Mouse (Mus musculus): ENCODE data around the gene Pacrg. TPM values are rescaled to one million over a fixed set of nuclear protein-coding genes. Genes with fewer than 3 reads are reported as not detected.

The Pacrg gene
- total and polyA plus RNA-seq, 3 experiments: not detected

- H3K9ac ChIP-seq (ENCODE audit: control insufficient read depth, low read depth, low read length, poor library complexity, severe bottlenecking): no peak overlapping the region
- no peak for DNase-seq (ENCODE audit: low read depth, low spot score)
- H3K79me2 ChIP-seq (ENCODE audit: control insufficient read depth, insufficient read depth, low read length, poor library complexity): no peaks in the 10 kb centered on the region
- no peaks in the 10 kb centered on the region for H3K9me3 ChIP-seq (replicated peaks; ENCODE audit: insufficient read depth, low read length)
- H3K36me3 ChIP-seq (ENCODE audit: control insufficient read depth in 1 of 2, insufficient read depth in 2 of 2, low read length in 2 of 2): no peaks in the 10 kb centered on the region
- H3K4me1 ChIP-seq (ENCODE audit: control insufficient read depth in 1 of 2, insufficient read depth in 2 of 2, low read length in 2 of 2): no peaks in the 10 kb centered on the region
- H3K4me3 ChIP-seq (ENCODE audit: control insufficient read depth in 1 of 2, insufficient read depth in 1 of 2, low read depth in 2 of 2, low read length in 2 of 2): no peak overlapping the region
- TF ChIP-seq KAT2A (conservative IDR thresholded peaks at IDR 0.05; ENCODE audit: low read depth, low read length): no peak
- TF ChIP-seq TCF12 (IDR thresholded peaks at IDR 0.05; ENCODE audit: low read depth, low read length): no peak
- no peak for TF ChIP-seq MXI1 (IDR thresholded peaks at IDR 0.05; ENCODE audit: low read depth, low read length)
- TF ChIP-seq POLR2AphosphoS5 (IDR thresholded peaks at IDR 0.05; ENCODE audit: borderline replicate concordance, low read depth, low read length): no peak
- TF ChIP-seq HCFC1 (IDR thresholded peaks at IDR 0.05; ENCODE audit: low read depth, low read length): no peak
- TF ChIP-seq MAZ (IDR thresholded peaks at IDR 0.05; ENCODE audit: low read depth, low read length): no peak
- TF ChIP-seq MEF2A (IDR thresholded peaks at IDR 0.05; ENCODE audit: extremely low read depth, insufficient replicate concordance, low read depth, low read length, poor library complexity, severe bottlenecking): no peak
- no peak for TF ChIP-seq EP300 (IDR thresholded peaks at IDR 0.05; ENCODE audit: low read depth in 1 of 2, low read length in 2 of 2)
- TF ChIP-seq GABPA (IDR thresholded peaks at IDR 0.05; ENCODE audit: low read depth, low read length): no peak
- H3K27me3 ChIP-seq (ENCODE audit: control insufficient read depth in 1 of 2, insufficient read depth in 2 of 2, low read length in 2 of 2): no peaks in the 10 kb centered on the region
- H3K27ac ChIP-seq (ENCODE audit: control insufficient read depth, low read depth, low read length): no peak overlapping the region
Measured at GRCm38 (mm10) chr17:10467102-10467501, 373.0 kb downstream of the Pacrg start.

- DNase-seq (ENCODE audit: low read depth, low spot score): no peak
- no peak overlapping the region for H3K4me3 ChIP-seq (ENCODE audit: control insufficient read depth in 1 of 2, insufficient read depth in 1 of 2, low read depth in 2 of 2, low read length in 2 of 2)
- no peak overlapping the region for H3K9ac ChIP-seq (ENCODE audit: control insufficient read depth, low read depth, low read length, poor library complexity, severe bottlenecking)
- H3K27ac ChIP-seq (ENCODE audit: control insufficient read depth, low read depth, low read length): no peak overlapping the region
- H3K27me3 ChIP-seq (ENCODE audit: control insufficient read depth in 1 of 2, insufficient read depth in 2 of 2, low read length in 2 of 2): no peaks in the 10 kb centered on the region
- no peaks in the 10 kb centered on the region for H3K36me3 ChIP-seq (ENCODE audit: control insufficient read depth in 1 of 2, insufficient read depth in 2 of 2, low read length in 2 of 2)
- no peaks in the 10 kb centered on the region for H3K4me1 ChIP-seq (ENCODE audit: control insufficient read depth in 1 of 2, insufficient read depth in 2 of 2, low read length in 2 of 2)
- H3K79me2 ChIP-seq (ENCODE audit: control insufficient read depth, insufficient read depth, low read length, poor library complexity): no peaks in the 10 kb centered on the region
- no peaks in the 10 kb centered on the region for H3K9me3 ChIP-seq (replicated peaks; ENCODE audit: insufficient read depth, low read length)
- TF ChIP-seq ZC3H11A (IDR thresholded peaks at IDR 0.05; ENCODE audit: low read depth, low read length) (no peak), SMC3 (IDR thresholded peaks at IDR 0.05; ENCODE audit: low read depth, low read length) (no peak), POLR2A (IDR thresholded peaks at IDR 0.05; ENCODE audit: control insufficient read depth in 1 of 2, insufficient read depth in 1 of 2, low read depth in 1 of 2, low read length in 2 of 2, poor library complexity in 1 of 2) (no peak), ZNF384 (IDR thresholded peaks at IDR 0.05; ENCODE audit: low read depth, low read length) (no peak), HCFC1 (IDR thresholded peaks at IDR 0.05; ENCODE audit: low read depth, low read length) (no peak), CHD2 (IDR thresholded peaks at IDR 0.05; ENCODE audit: low read length) (no peak), NELFE (IDR thresholded peaks at IDR 0.05; ENCODE audit: low read depth, low read length) (no peak), BHLHE40 (IDR thresholded peaks at IDR 0.05; ENCODE audit: borderline replicate concordance, low read depth, low read length) (no peak), TBP (IDR thresholded peaks at IDR 0.05; ENCODE audit: low read depth, low read length) (no peak), MXI1 (IDR thresholded peaks at IDR 0.05; ENCODE audit: low read depth, low read length) (no peak)
Measured at GRCm38 (mm10) chr17:10465467-10465866, 374.6 kb downstream of the Pacrg start.

All from MEL (cell line).